Mouse (Mus musculus) G1E (cell line): ENCODE measurements around the gene Nfatc2ip. TPM values are rescaled to one million over a fixed set of nuclear protein-coding genes. Genes with fewer than 3 reads are reported as not detected.
A peak's percentile ranks its signal among the peaks of the same experiment; 100 is the strongest.

Experiments used
- ATAC-seq: 2 replicates; pipeline ENCODE4 v1.8.0; 2016; ENCODE audit warnings: mild to moderate bottlenecking; ENCODE audit not compliant: insufficient number of reproducible peaks, poor library complexity, low FRiP score, severe bottlenecking; ENCODE audit errors: extremely low read depth
- DNase-seq: peaks from one replicate; pipeline ENCODE4 v3.0.0; 2012; ENCODE audit warnings: low spot score
- H3K27me3 ChIP-seq: 2 replicates; pipeline ENCODE4 v1.6.1; 2012; ENCODE audit warnings: mild to moderate bottlenecking, low read length, inconsistent platforms; ENCODE audit not compliant: insufficient read depth
- H3K36me3 ChIP-seq: replicated peaks from 2 replicates; pipeline ENCODE3; 2012; ENCODE audit warnings: mild to moderate bottlenecking, inconsistent platforms
- H3K4me1 ChIP-seq: 2 replicates; pipeline ENCODE4 v1.6.1; 2012; ENCODE audit warnings: low read depth, low read length, inconsistent platforms, mixed read lengths; ENCODE audit not compliant: insufficient read depth
- H3K4me3 ChIP-seq: 2 replicates; pipeline ENCODE4 v1.5.1; 2012; ENCODE audit warnings: low read depth, mild to moderate bottlenecking, inconsistent platforms, low read length, moderate library complexity, mixed read lengths
- H3K9me3 ChIP-seq: replicated peaks from 2 replicates; pipeline ENCODE4 v1.6.1; 2012; ENCODE audit warnings: inconsistent platforms
- CTCF ChIP-seq: IDR thresholded peaks from 2 replicates; pipeline ENCODE4 v1.5.1; 2012; ENCODE audit warnings: low read depth, low read length, inconsistent platforms, mixed read lengths
- GATA1 ChIP-seq: IDR thresholded peaks from 2 replicates; pipeline ENCODE4 v1.6.1; 2012; ENCODE audit warnings: borderline replicate concordance, low read length, inconsistent platforms, mixed read lengths
- GATA2 ChIP-seq: IDR thresholded peaks from 2 replicates; pipeline ENCODE4 v1.6.1; 2012; ENCODE audit warnings: low read depth, low read length, inconsistent platforms, borderline replicate concordance
- POLR2AphosphoS5 ChIP-seq: IDR thresholded peaks from 2 replicates; pipeline ENCODE4 v1.6.1; 2012; ENCODE audit warnings: low read depth, low read length, inconsistent platforms; ENCODE audit not compliant: insufficient replicate concordance
- TAL1 ChIP-seq: conservative IDR thresholded peaks from 2 replicates; pipeline ENCODE4 v1.6.1; 2012; ENCODE audit warnings: low read depth, low read length, inconsistent platforms, mixed read lengths
- polyA plus RNA-seq: library from polyadenylated mRNA; stranded (reverse); fragments of >175 nt; gene quantifications from 2 replicates; pipeline ENCODE4 v1.2.3, GENCODE M21; 2012
- total RNA-seq, 2 experiments: library from RNA; stranded (forward) in 1 of 2; stranded (reverse) in 1 of 2; fragments of 200-1000 nt in 1 of 2; fragments of >200 nt in 1 of 2; fragmentation: Nextera tagmentation in 1 of 2; gene quantifications; 2 replicates each; pipeline ENCODE4 v1.2.3; 2014 to 2017

Gene Nfatc2ip
- total and polyA plus RNA-seq, 3 experiments: 5.0 to 22.0 (median 16.8) TPM

GRCm38 (mm10) chr7:126436851-126437250 is 40.3 kb upstream of the Nfatc2ip start:
- TF ChIP-seq GATA1 (no peak), TAL1 (no peak), POLR2AphosphoS5 (no peak), GATA2 (no peak), CTCF (peak; percentile 96)
- Histone ChIP-seq H3K9me3 (no peaks in the 10 kb centered on the region), H3K4me3 (no peak overlapping the region), H3K27me3 (no peaks in the 10 kb centered on the region), H3K36me3 (peaks cover 68% of the 10 kb centered on the region), H3K4me1 (no peaks in the 10 kb centered on the region)
- ATAC-seq: no peak
- peak; percentile 29 for DNase-seq

- ATAC-seq (no peak), DNase-seq (no peak)
- H3K36me3 ChIP-seq: peaks cover 70% of the 10 kb centered on the region
- H3K9me3 ChIP-seq: no peaks in the 10 kb centered on the region
- TF ChIP-seq POLR2AphosphoS5: no peak
- no peak for TF ChIP-seq TAL1
- TF ChIP-seq GATA1: no peak
- no peak for TF ChIP-seq CTCF
- no peak for TF ChIP-seq GATA2
- H3K4me1 ChIP-seq: no peaks in the 10 kb centered on the region
- no peak overlapping the region for H3K4me3 ChIP-seq
- no peaks in the 10 kb centered on the region for H3K27me3 ChIP-seq
Measured at GRCm38 (mm10) chr7:126435801-126436200, 39.3 kb upstream of the Nfatc2ip start.

- Histone ChIP-seq H3K36me3 (peaks cover 68% of the 10 kb centered on the region), H3K9me3 (no peaks in the 10 kb centered on the region), H3K4me3 (no peak overlapping the region), H3K27me3 (no peaks in the 10 kb centered on the region), H3K4me1 (peaks cover 3% of the 10 kb centered on the region)
- TF ChIP-seq POLR2AphosphoS5 (no peak), GATA2 (no peak), CTCF (no peak), TAL1 (no peak), GATA1 (no peak)
- DNase-seq: no peak
- ATAC-seq: no peak
Measured at GRCm38 (mm10) chr7:126434726-126435125, 38.2 kb upstream of the Nfatc2ip start.

GRCm38 (mm10) chr7:126430167-126430566 is 33.6 kb upstream of the Nfatc2ip start:
- peaks cover 18% of the 10 kb centered on the region for H3K4me1 ChIP-seq
- no peak for DNase-seq
- H3K4me3 ChIP-seq: no peak overlapping the region
- ATAC-seq: no peak
- H3K9me3 ChIP-seq: peaks cover 18% of the 10 kb centered on the region
- H3K36me3 ChIP-seq: peaks cover 42% of the 10 kb centered on the region
- TF ChIP-seq CTCF: no peak
- no peak for TF ChIP-seq TAL1
- no peak for TF ChIP-seq GATA1
- no peak for TF ChIP-seq POLR2AphosphoS5
- no peak for TF ChIP-seq GATA2
- no peaks in the 10 kb centered on the region; the same call in 1 of the 2 replicates for H3K27me3 ChIP-seq

GRCm38 (mm10) chr7:126429503-126429898 is 33.0 kb upstream of the Nfatc2ip start:
- H3K4me3 ChIP-seq: peak overlapping the region; percentile 83
- peaks cover 18% of the 10 kb centered on the region for H3K9me3 ChIP-seq
- ATAC-seq (no peak), DNase-seq (no peak)
- peaks cover 37% of the 10 kb centered on the region for H3K36me3 ChIP-seq
- TF ChIP-seq TAL1: no peak
- TF ChIP-seq POLR2AphosphoS5: no peak
- TF ChIP-seq GATA1: no peak
- no peak for TF ChIP-seq CTCF
- TF ChIP-seq GATA2: no peak
- peaks cover 4% of the 10 kb centered on the region; the same call in 1 of the 2 replicates for H3K27me3 ChIP-seq
- peaks cover 18% of the 10 kb centered on the region for H3K4me1 ChIP-seq

- Histone ChIP-seq H3K4me1 (peaks cover 18% of the 10 kb centered on the region), H3K36me3 (peaks cover 30% of the 10 kb centered on the region), H3K27me3 (peaks cover 9% of the 10 kb centered on the region; the same call in 1 of the 2 replicates), H3K9me3 (peaks cover 18% of the 10 kb centered on the region), H3K4me3 (peak within 1 kb of the TSS; percentile 83)
- no peak for TF ChIP-seq GATA1
- no peak for TF ChIP-seq CTCF
- no peak for TF ChIP-seq TAL1
- no peak for TF ChIP-seq POLR2AphosphoS5
- TF ChIP-seq GATA2: no peak
- DNase-seq: peak; percentile 89
- peak; percentile 58 for ATAC-seq
Measured at GRCm38 (mm10) chr7:126428631-126429502, 32.3 kb upstream of the Nfatc2ip start, which contains the start of gene Rabep2. Gene Rabep2 (plus strand): TSS chr7:126428759.
